Mouse (Mus musculus): Measurements from ENCODE around the gene Znrf3. TPM values are rescaled to one million over a fixed set of nuclear protein-coding genes. Genes with fewer than 3 reads are reported as not detected.
"Not testable (repeated sequence)": the region's sequence is repeated elsewhere in the genome, so short reads cannot be mapped to it uniquely, and the experiment has no call there.

The Znrf3 gene
- total RNA-seq (2021): 10 to 100 TPM; 22.0 to 25.1 TPM

- DNase-seq (ENCODE audit: extremely low spot score in 1 of 2, low spot score in 2 of 2): peak; percentile 88 to 96
- intact Hi-C loops (cut with DNase I): loop anchor here (10.0 kb wide), 1 partner anchor 150 kb away; no protein-coding TSS in a partner anchor
These were observed at the start of gene Znrf3 for GRCm38 (mm10) chr11:5444599-5445451. Gene Znrf3 (minus strand): TSS chr11:5444847.

GRCm38 (mm10) chr11:5493869-5494268 is 49.2 kb upstream of the Znrf3 start:
- intact Hi-C loops (cut with DNase I): no loop called here
- DNase-seq (ENCODE audit: extremely low spot score in 1 of 2, low spot score in 2 of 2): no peak

GRCm38 (mm10) chr11:5491912-5492311 is 47.3 kb upstream of the Znrf3 start:
- intact Hi-C loops (cut with DNase I): no loop called here
- DNase-seq (ENCODE audit: extremely low spot score in 1 of 2, low spot score in 2 of 2): no peak

GRCm38 (mm10) chr11:5490989-5491656 is 46.5 kb upstream of the Znrf3 start:
- intact Hi-C loops (cut with DNase I): no loop called here
- no peak for DNase-seq (ENCODE audit: extremely low spot score in 1 of 2, low spot score in 2 of 2)

- not testable (repeated sequence) for DNase-seq (ENCODE audit: extremely low spot score in 1 of 2, low spot score in 2 of 2)
- intact Hi-C loops (cut with DNase I): loop anchor here (5.0 kb wide), 3 partner anchors 33 to 218 kb away; partner anchors contain the start of gene Xbp1
These were observed 44.8 kb upstream of the Znrf3 start for GRCm38 (mm10) chr11:5489433-5489832.

- intact Hi-C loops (cut with DNase I): loop anchor here (2.0 to 5.0 kb wide), 4 partner anchors 37 to 222 kb away; partner anchors contain the start of gene Xbp1
These were observed 40.8 kb upstream of the Znrf3 start for GRCm38 (mm10) chr11:5485193-5486011.

GRCm38 (mm10) chr11:5482581-5482980 is 37.9 kb upstream of the Znrf3 start:
- no peak for DNase-seq (ENCODE audit: extremely low spot score in 1 of 2, low spot score in 2 of 2)
- intact Hi-C loops (cut with DNase I): no loop called here

More at GRCm38 (mm10) chr11:5485193-5486011, 40.8 kb upstream of the Znrf3 start:
- DNase-seq (ENCODE audit: extremely low spot score in 1 of 2, low spot score in 2 of 2): peak; percentile 86 to 87

- intact Hi-C loops (cut with DNase I): loop anchor here (10.0 kb wide), 2 partner anchors 304 to 364 kb away; no protein-coding TSS in a partner anchor
- DNase-seq (ENCODE audit: extremely low spot score in 1 of 2, low spot score in 2 of 2): no peak
These were observed 34.2 kb upstream of the Znrf3 start for GRCm38 (mm10) chr11:5478831-5479230.

GRCm38 (mm10) chr11:5478193-5478592 is 33.5 kb upstream of the Znrf3 start:
- intact Hi-C loops (cut with DNase I): loop anchor here (10.0 kb wide), 2 partner anchors 303 to 363 kb away; no protein-coding TSS in a partner anchor
- no peak for DNase-seq (ENCODE audit: extremely low spot score in 1 of 2, low spot score in 2 of 2)

GRCm38 (mm10) chr11:5476806-5477205 is 32.2 kb upstream of the Znrf3 start:
- DNase-seq (ENCODE audit: extremely low spot score in 1 of 2, low spot score in 2 of 2): no peak
- intact Hi-C loops (cut with DNase I): loop anchor here (10.0 kb wide), 2 partner anchors 302 to 362 kb away; no protein-coding TSS in a partner anchor

- intact Hi-C loops (cut with DNase I): loop anchor here (2.0 to 10.0 kb wide), 3 partner anchors 185 to 361 kb away; no protein-coding TSS in a partner anchor
- DNase-seq (ENCODE audit: extremely low spot score in 1 of 2, low spot score in 2 of 2): not testable (repeated sequence)
These were observed 31.0 kb upstream of the Znrf3 start for GRCm38 (mm10) chr11:5475556-5476118.

DNA sequence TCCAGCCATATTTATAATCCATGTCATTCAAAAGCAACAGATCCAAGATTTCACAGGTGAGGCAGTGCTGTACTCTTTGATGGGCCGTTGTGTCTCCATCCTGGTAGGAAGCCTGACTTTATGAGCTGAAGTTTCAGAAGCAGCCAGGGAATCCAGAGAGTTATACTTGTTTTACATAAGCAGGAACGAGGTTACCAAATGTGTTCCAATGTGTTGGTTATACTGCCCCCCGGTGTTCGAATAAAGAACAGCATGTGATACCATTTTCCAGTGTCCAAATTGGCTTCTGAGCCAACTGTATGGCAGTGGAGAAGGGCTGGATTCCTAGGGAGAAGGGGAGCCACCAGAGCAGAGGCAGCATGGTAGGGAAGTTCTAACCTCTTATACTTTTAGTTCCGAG is 29.5 kb upstream of the Znrf3 start:
- intact Hi-C loops (cut with DNase I): loop anchor here (2.0 to 10.0 kb wide), 3 partner anchors 183 to 359 kb away; no protein-coding TSS in a partner anchor
- DNase-seq (ENCODE audit: extremely low spot score in 1 of 2, low spot score in 2 of 2): peak; percentile 45 to 65

DNA sequence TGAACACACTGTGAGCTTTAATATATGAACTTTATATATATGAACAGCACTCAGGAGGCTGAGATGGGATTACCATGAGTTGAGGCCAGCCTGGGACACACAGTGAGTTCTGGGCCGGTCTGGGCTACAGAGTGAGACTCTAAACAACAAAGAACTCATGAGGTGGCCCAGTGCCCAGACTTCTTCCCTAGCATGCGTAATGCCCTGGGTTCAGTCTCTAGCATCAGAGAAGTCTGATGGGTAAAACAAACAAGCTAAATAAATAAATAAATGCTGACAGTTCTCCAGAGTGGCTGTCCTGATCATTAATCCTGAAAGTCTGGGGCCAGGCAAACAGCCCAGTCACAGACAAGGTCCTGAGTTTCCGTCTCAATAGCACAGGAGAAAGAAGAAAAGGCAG is 25.4 kb upstream of the Znrf3 start:
- intact Hi-C loops (cut with DNase I): loop anchor here (10.0 kb wide), 2 partner anchors 295 to 355 kb away; no protein-coding TSS in a partner anchor
- no peak for DNase-seq (ENCODE audit: extremely low spot score in 1 of 2, low spot score in 2 of 2)

DNA sequence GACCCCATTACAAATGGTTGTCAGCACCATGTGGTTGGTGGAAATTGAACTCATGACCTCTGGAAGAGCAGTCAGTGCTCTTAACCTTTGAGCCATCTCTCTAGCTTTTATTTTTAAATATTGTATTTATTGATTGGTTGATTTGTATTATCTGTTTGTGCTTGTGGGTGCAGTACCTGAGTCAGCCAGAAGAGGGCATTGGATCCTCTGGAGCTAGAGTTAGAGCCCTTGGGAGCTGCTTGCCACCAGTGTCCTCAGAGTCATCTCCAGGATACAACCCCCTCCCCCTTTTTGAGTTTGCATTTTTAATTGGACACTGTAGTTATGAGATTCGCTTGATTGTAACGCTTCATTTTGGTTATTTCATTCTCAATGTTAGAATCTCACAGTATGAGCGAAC is 24.4 kb upstream of the Znrf3 start:
- intact Hi-C loops (cut with DNase I): no loop called here
- DNase-seq (ENCODE audit: extremely low spot score in 1 of 2, low spot score in 2 of 2): no peak

- no peak for DNase-seq (ENCODE audit: extremely low spot score in 1 of 2, low spot score in 2 of 2)
- intact Hi-C loops (cut with DNase I): no loop called here
These were observed 23.8 kb upstream of the Znrf3 start for GRCm38 (mm10) chr11:5468471-5468870.

DNA sequence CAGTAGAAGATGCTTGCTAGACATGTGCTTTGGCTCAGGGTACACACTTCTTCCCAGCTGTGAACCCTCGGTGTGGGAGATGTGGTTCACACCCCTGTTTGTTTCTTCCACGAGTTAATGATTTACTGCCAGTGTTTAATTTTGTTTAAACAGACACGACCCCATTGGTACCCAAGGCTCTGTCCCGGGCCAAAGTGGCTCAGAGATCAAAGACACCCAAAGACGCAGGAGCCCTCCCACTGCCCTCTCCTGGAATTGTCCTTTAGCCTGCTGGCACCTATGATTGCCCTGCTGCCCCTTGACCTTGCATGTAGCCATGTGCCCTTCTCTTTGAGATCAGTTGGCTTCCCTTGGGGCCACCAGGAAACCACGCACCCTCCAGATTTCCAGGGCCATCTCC is 7.3 kb upstream of the Znrf3 start:
- DNase-seq (ENCODE audit: extremely low spot score in 1 of 2, low spot score in 2 of 2): no peak
- intact Hi-C loops (cut with DNase I): no loop called here

DNA sequence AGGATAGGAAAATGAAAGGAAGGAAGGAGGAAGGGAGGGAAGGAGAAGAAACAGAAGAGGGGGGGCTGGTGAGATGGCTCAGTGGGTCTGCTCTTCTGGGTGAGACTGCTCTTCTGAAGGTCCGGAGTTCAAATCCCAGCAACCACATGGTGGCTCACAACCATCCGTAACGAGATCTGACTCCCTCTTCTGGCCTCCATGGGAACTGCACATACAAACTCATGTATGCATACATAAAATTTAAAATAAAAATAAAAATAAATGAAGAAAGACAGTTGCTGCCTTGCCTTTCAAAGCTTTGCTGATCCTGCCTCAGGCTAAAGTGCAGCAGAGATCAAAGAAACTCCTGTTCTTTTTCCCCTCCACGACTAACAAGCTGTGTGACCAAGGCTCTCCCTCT is 6.7 kb upstream of the Znrf3 start:
- intact Hi-C loops (cut with DNase I): no loop called here

DNA sequence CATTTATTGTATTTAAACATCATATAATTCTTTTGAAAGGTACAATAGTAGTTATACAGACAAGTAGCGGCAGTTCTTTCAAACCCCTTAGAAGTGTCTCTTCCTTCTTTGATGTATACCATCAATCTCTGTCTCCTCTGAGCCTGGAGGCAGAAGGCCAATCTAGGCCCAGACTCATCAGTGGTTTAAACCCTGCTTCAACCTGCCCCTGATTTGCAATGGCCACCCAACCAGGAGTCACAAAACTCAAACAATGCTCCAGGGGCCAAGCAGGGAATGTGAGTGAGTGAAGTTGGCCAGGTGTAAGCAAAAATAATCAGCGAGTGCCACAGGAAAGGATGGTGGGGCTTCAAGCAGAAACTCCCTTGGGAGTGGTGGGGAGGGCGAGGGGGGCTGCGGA is 6.1 kb upstream of the Znrf3 start:
- intact Hi-C loops (cut with DNase I): no loop called here
- DNase-seq (ENCODE audit: extremely low spot score in 1 of 2, low spot score in 2 of 2): no peak

More for the DNA sequence above, 6.7 kb upstream of the Znrf3 start:
- DNase-seq (ENCODE audit: extremely low spot score in 1 of 2, low spot score in 2 of 2): no peak
